Mouse (Mus musculus) C2C12 (cell line): ENCODE measurements at regions not wholly inside any gene's neighbourhood (a gene's known extent, or its start where the extent isn't known, plus 50 kb on each side); places are given as distances from the start of the nearest gene placed in this dataset.
A peak's percentile ranks its signal among the peaks of the same experiment; 100 is the strongest.
"Not testable (repeated sequence)": the region's sequence is repeated elsewhere in the genome, so short reads cannot be mapped to it uniquely, and the experiment has no call there.

Experiments used
- H3K27me3 ChIP-seq: one replicate; pipeline ENCODE4 v1.6.1; 2011; ENCODE audit not compliant: control insufficient read depth, insufficient read depth, insufficient read length
- H3K36me3 ChIP-seq: one replicate; pipeline ENCODE4 v1.6.1; 2011; ENCODE audit not compliant: control insufficient read depth, insufficient read depth
- H3K4me3 ChIP-seq: one replicate; pipeline ENCODE4 v1.5.1; 2011; ENCODE audit warnings: mild to moderate bottlenecking, control low read depth; ENCODE audit not compliant: poor library complexity, insufficient read depth, severe bottlenecking
- H3K79me2 ChIP-seq: one replicate; pipeline ENCODE4 v1.6.1; 2011; ENCODE audit not compliant: control insufficient read depth, insufficient read depth
- H3K79me3 ChIP-seq: one replicate; pipeline ENCODE4 v1.6.1; 2011; ENCODE audit warnings: low read depth, control low read depth
- H3ac ChIP-seq: one replicate; pipeline ENCODE3; 2011; ENCODE audit warnings: low read depth; ENCODE audit not compliant: control insufficient read depth, insufficient read length
- CEBPB ChIP-seq: IDR thresholded peaks from one replicate; pipeline ENCODE4 v1.6.1; 2011; ENCODE audit warnings: low read depth, mild to moderate bottlenecking, control low read depth, moderate library complexity
- CTCF ChIP-seq: IDR thresholded peaks from one replicate; pipeline ENCODE4 v1.5.1; 2011; ENCODE audit not compliant: control insufficient read depth, insufficient read depth, insufficient read length
- FOSL1 ChIP-seq: IDR thresholded peaks from one replicate; pipeline ENCODE4 v1.8.0; 2011; ENCODE audit warnings: mild to moderate bottlenecking, low read length; ENCODE audit not compliant: poor library complexity, insufficient read depth, severe bottlenecking
- MAX ChIP-seq: IDR thresholded peaks from one replicate; pipeline ENCODE4 v1.6.1; 2011; ENCODE audit warnings: mild to moderate bottlenecking, control low read depth
- MYOD1 ChIP-seq: IDR thresholded peaks from one replicate; pipeline ENCODE4 v1.6.1; 2011; ENCODE audit warnings: low read depth; ENCODE audit not compliant: control insufficient read depth, insufficient read length
- MYOG ChIP-seq: IDR thresholded peaks from one replicate; pipeline ENCODE4 v1.6.1; 2011; ENCODE audit not compliant: control insufficient read depth, insufficient read length; ENCODE audit errors: extremely low read depth
- USF1 ChIP-seq: IDR thresholded peaks from one replicate; pipeline ENCODE4 v1.6.1; 2011; ENCODE audit warnings: low read depth, mild to moderate bottlenecking, control low read depth, moderate library complexity

GRCm38 (mm10) chr3:16533643-16534042 lies 527.4 kb upstream of the Gm5150 start:
- no peaks in the 10 kb centered on the region for H3K79me3 ChIP-seq
- H3K4me3 ChIP-seq: no peak overlapping the region
- H3K27me3 ChIP-seq: no peaks in the 10 kb centered on the region
- no peaks in the 10 kb centered on the region for H3K36me3 ChIP-seq
- no peaks in the 10 kb centered on the region for H3K79me2 ChIP-seq
- TF ChIP-seq CTCF: no peak
- TF ChIP-seq MYOG: no peak
- TF ChIP-seq MYOD1: no peak
- H3ac ChIP-seq: no peak overlapping the region

- not testable (repeated sequence) for H3K79me2 ChIP-seq, H3K27me3 ChIP-seq, H3K4me3 ChIP-seq, H3K79me3 ChIP-seq, H3ac ChIP-seq, H3K36me3 ChIP-seq
Measured at GRCm38 (mm10) chr3:16527511-16527910, 521.3 kb upstream of the Gm5150 start.

- not testable (repeated sequence) for H3K79me3 ChIP-seq, H3K27me3 ChIP-seq, H3K36me3 ChIP-seq, H3K79me2 ChIP-seq, H3K4me3 ChIP-seq, H3ac ChIP-seq
Measured at GRCm38 (mm10) chr3:16488431-16488830, 482.2 kb upstream of the Gm5150 start.

- H3K27me3 ChIP-seq: no peaks in the 10 kb centered on the region
- no peak overlapping the region for H3ac ChIP-seq
- H3K79me3 ChIP-seq: no peaks in the 10 kb centered on the region
- TF ChIP-seq MAX (no peak), MYOD1 (no peak), CTCF (no peak), CEBPB (no peak), MYOG (no peak), USF1 (no peak), FOSL1 (no peak)
- H3K79me2 ChIP-seq: no peaks in the 10 kb centered on the region
- no peak overlapping the region for H3K4me3 ChIP-seq
- no peaks in the 10 kb centered on the region for H3K36me3 ChIP-seq
Measured at GRCm38 (mm10) chr3:16482750-16483149, 476.5 kb upstream of the Gm5150 start.

- H3K79me2 ChIP-seq: no peaks in the 10 kb centered on the region
- H3K36me3 ChIP-seq: no peaks in the 10 kb centered on the region
- no peaks in the 10 kb centered on the region for H3K79me3 ChIP-seq
- no peaks in the 10 kb centered on the region for H3K27me3 ChIP-seq
- no peak overlapping the region for H3K4me3 ChIP-seq
- TF ChIP-seq MYOD1 (no peak), USF1 (no peak)
- H3ac ChIP-seq: no peak overlapping the region
Measured at GRCm38 (mm10) chr3:16471360-16471759, 465.1 kb upstream of the Gm5150 start.

- no peak for TF ChIP-seq FOSL1
- TF ChIP-seq CTCF: peak; percentile 17
- Histone ChIP-seq H3K79me2 (no peaks in the 10 kb centered on the region), H3K36me3 (no peaks in the 10 kb centered on the region), H3K4me3 (no peak overlapping the region), H3K79me3 (no peaks in the 10 kb centered on the region), H3ac (no peak overlapping the region), H3K27me3 (no peaks in the 10 kb centered on the region)
Measured at GRCm38 (mm10) chr3:16466388-16466787, 460.2 kb upstream of the Gm5150 start.

- no peaks in the 10 kb centered on the region for H3K27me3 ChIP-seq
- TF ChIP-seq CTCF: no peak
- TF ChIP-seq USF1: no peak
- TF ChIP-seq FOSL1: no peak
- no peak for TF ChIP-seq MAX
- no peak for TF ChIP-seq MYOD1
- no peak for TF ChIP-seq CEBPB
- TF ChIP-seq MYOG: no peak
- no peak overlapping the region for H3ac ChIP-seq
Measured at GRCm38 (mm10) chr3:16465357-16465756, 459.1 kb upstream of the Gm5150 start.

More at GRCm38 (mm10) chr3:16465357-16465756, 459.1 kb upstream of the Gm5150 start:
- Histone ChIP-seq H3K79me3 (no peaks in the 10 kb centered on the region), H3K4me3 (no peak overlapping the region), H3K79me2 (no peaks in the 10 kb centered on the region), H3K36me3 (no peaks in the 10 kb centered on the region)
